Mouse (Mus musculus) kidney, embryonic 15.5 days (tissue): ENCODE results near the gene Tor1b. TPM values are rescaled to one million over a fixed set of nuclear protein-coding genes. Genes with fewer than 3 reads are reported as not detected.

ENCODE experiments used
- ATAC-seq: fragments of 200-750 bp; cut with Nextera tagmentation; replicated peaks from 2 replicates; pipeline ENCODE4 v1.8.0; 2017; ENCODE audit warnings: moderate TSS enrichment; ENCODE audit not compliant: low FRiP score
- H3K27ac ChIP-seq: fragments of 300-500 bp; sonication (generic); 2 replicates; pipeline ENCODE4 v1.5.1; 2015; ENCODE audit warnings: mild to moderate bottlenecking, inconsistent platforms
- H3K27me3 ChIP-seq: fragments of 300-500 bp; sonication (generic); 2 replicates; pipeline ENCODE4 v1.6.1; 2015; ENCODE audit warnings: inconsistent platforms
- H3K36me3 ChIP-seq: fragments of 300-500 bp; sonication (generic); 2 replicates; pipeline ENCODE4 v1.6.1; 2015; ENCODE audit warnings: inconsistent platforms
- H3K4me1 ChIP-seq: fragments of 300-500 bp; sonication (generic); 2 replicates; pipeline ENCODE4 v1.6.1; 2015; ENCODE audit warnings: inconsistent platforms
- H3K4me2 ChIP-seq: fragments of 300-500 bp; sonication (generic); 2 replicates; pipeline ENCODE4 v1.6.1; 2015; ENCODE audit warnings: moderate library complexity, mild to moderate bottlenecking, inconsistent platforms
- H3K4me3 ChIP-seq: fragments of 300-500 bp; sonication (generic); replicated peaks from 2 replicates; pipeline ENCODE4 v1.5.1; 2015; ENCODE audit warnings: mild to moderate bottlenecking, inconsistent platforms
- H3K9ac ChIP-seq: fragments of 300-500 bp; sonication (generic); 2 replicates; pipeline ENCODE4 v1.6.1; 2015; ENCODE audit warnings: mild to moderate bottlenecking, inconsistent platforms
- H3K9me3 ChIP-seq: fragments of 300-500 bp; sonication (generic); replicated peaks from 2 replicates; pipeline ENCODE4 v1.6.1; 2016; ENCODE audit warnings: inconsistent platforms
- WGBS: fragments of 180-500 bp; shearing (Covaris S2); methylation state at CpG from one replicate; pipeline ENCODE4 v1.1.7; 2015; ENCODE audit warnings: mixed read lengths; 5-methylcytosine and 5-hydroxymethylcytosine counted together
- polyA plus RNA-seq: library from polyadenylated mRNA; unstranded; fragments of >200 nt; fragmentation: Nextera tagmentation; extraction: Ambion mirVana; gene quantifications from 2 replicates; pipeline ENCODE4 v1.2.1, GENCODE M21; 2015

The Tor1b gene
- polyA plus RNA-seq, 1 experiment from 2014 or later: 37.5 TPM

- ATAC-seq: no peak
- no peak overlapping the region for H3K9ac ChIP-seq
- 51% methylated on average over 8 of the region's 8 CpGs for WGBS
These were observed 45.9 kb downstream of the Tor1b start for GRCm38 (mm10) chr2:30998443-30999260.

GRCm38 (mm10) chr2:31002857-31003256, 50.1 kb downstream of the Tor1b start:
- H3K4me2 ChIP-seq: no peak overlapping the region
- no peak overlapping the region for H3K4me3 ChIP-seq
- no peaks in the 10 kb centered on the region for H3K9me3 ChIP-seq
- 88% methylated on average over 10 of the region's 10 CpGs for WGBS
- H3K36me3 ChIP-seq: peaks cover 39% of the 10 kb centered on the region
- H3K27ac ChIP-seq: no peak overlapping the region
- no peaks in the 10 kb centered on the region for H3K4me1 ChIP-seq
- no peak overlapping the region for H3K9ac ChIP-seq
- H3K27me3 ChIP-seq: no peaks in the 10 kb centered on the region
- no peak for ATAC-seq

More at GRCm38 (mm10) chr2:30998443-30999260, 45.9 kb downstream of the Tor1b start:
- peaks cover 13% of the 10 kb centered on the region for H3K4me1 ChIP-seq
- H3K9me3 ChIP-seq: no peaks in the 10 kb centered on the region
- H3K36me3 ChIP-seq: peaks cover 19% of the 10 kb centered on the region
- H3K27me3 ChIP-seq: no peaks in the 10 kb centered on the region
- no peak overlapping the region for H3K4me3 ChIP-seq
- no peak overlapping the region for H3K4me2 ChIP-seq
- H3K27ac ChIP-seq: no peak overlapping the region

- H3K36me3 ChIP-seq: peaks cover 38% of the 10 kb centered on the region
These were observed 52.7 kb downstream of the Tor1b start for GRCm38 (mm10) chr2:31005453-31005852.

GRCm38 (mm10) chr2:31006434-31006833, 53.7 kb downstream of the Tor1b start:
- no peak overlapping the region for H3K4me2 ChIP-seq
- no peaks in the 10 kb centered on the region for H3K9me3 ChIP-seq
- peaks cover 47% of the 10 kb centered on the region for H3K36me3 ChIP-seq
- no peak overlapping the region for H3K4me3 ChIP-seq
- 81% methylated on average over 5 of the region's 5 CpGs for WGBS
- no peak for ATAC-seq
- H3K4me1 ChIP-seq: no peaks in the 10 kb centered on the region
- no peak overlapping the region for H3K27ac ChIP-seq
- no peak overlapping the region for H3K9ac ChIP-seq
- no peaks in the 10 kb centered on the region for H3K27me3 ChIP-seq

More at GRCm38 (mm10) chr2:31005453-31005852, 52.7 kb downstream of the Tor1b start:
- Histone ChIP-seq H3K4me2 (no peak overlapping the region), H3K27me3 (no peaks in the 10 kb centered on the region), H3K9me3 (no peaks in the 10 kb centered on the region), H3K4me3 (no peak overlapping the region), H3K4me1 (no peaks in the 10 kb centered on the region), H3K9ac (no peak overlapping the region), H3K27ac (no peak overlapping the region)
- ATAC-seq: no peak
- 89% methylated on average over 2 of the region's 2 CpGs for WGBS

- H3K27ac ChIP-seq: no peak overlapping the region
- no peak overlapping the region for H3K4me3 ChIP-seq
- H3K9me3 ChIP-seq: no peaks in the 10 kb centered on the region
- no peak for ATAC-seq
- no peak overlapping the region for H3K9ac ChIP-seq
- peaks cover 47% of the 10 kb centered on the region; the same call in 1 of the 2 replicates for H3K36me3 ChIP-seq
- WGBS: 91% methylated on average over 5 of the region's 5 CpGs
- no peaks in the 10 kb centered on the region for H3K4me1 ChIP-seq
- no peak overlapping the region for H3K4me2 ChIP-seq
- H3K27me3 ChIP-seq: no peaks in the 10 kb centered on the region
These were observed 54.4 kb downstream of the Tor1b start for GRCm38 (mm10) chr2:31007208-31007607.

Other genes with a start within 250 kb of the Tor1b start
- 3.5 TPM in 2 replicates for gene 1700001O22Rik, start 149.3 kb upstream of the Tor1b start, polyA plus RNA-seq
- 82.6 and 96.6 TPM in 2 replicates for gene Ntmt1, start 145.1 kb upstream of the Tor1b start, polyA plus RNA-seq
- 35.5 and 38.3 TPM in 2 replicates for gene Asb6, start 122.6 kb upstream of the Tor1b start, polyA plus RNA-seq
- 10.6 and 10.9 TPM in 2 replicates for gene Prrx2, start 118.0 kb upstream of the Tor1b start, polyA plus RNA-seq
- 13.3 and 13.5 TPM in 2 replicates for gene Ptges, start 23.1 kb upstream of the Tor1b start, polyA plus RNA-seq
- 78.9 and 79.7 TPM in 2 replicates for gene Tor1a, start 15.0 kb downstream of the Tor1b start, polyA plus RNA-seq
- 55.2 and 60.5 TPM in 2 replicates for gene BC005624, start 29.2 kb downstream of the Tor1b start, polyA plus RNA-seq
- 19.1 and 22.7 TPM in 2 replicates for gene Usp20, start 29.3 kb downstream of the Tor1b start, polyA plus RNA-seq
- 19.1 and 22.4 TPM in 2 replicates for gene Fnbp1, start 189.0 kb downstream of the Tor1b start, polyA plus RNA-seq
- 37.0 and 37.9 TPM in 2 replicates for gene Gpr107, start 199.4 kb downstream of the Tor1b start, polyA plus RNA-seq